Mouse (Mus musculus) bone marrow macrophage, adult 2 months (primary cell): ENCODE data around the gene Soat2.

Experiments
- CTCF ChIP-seq: IDR thresholded peaks from 2 replicates; pipeline ENCODE4 v1.5.1; 2012; ENCODE audit warnings: low read depth, mild to moderate bottlenecking, low read length, moderate library complexity
- POLR2A ChIP-seq: IDR thresholded peaks from 2 replicates; pipeline ENCODE4 v1.6.1; 2012; ENCODE audit warnings: mild to moderate bottlenecking, low read depth, low read length, borderline replicate concordance

- TF ChIP-seq POLR2A (no peak), CTCF (no peak)
These were observed 14.7 kb upstream of the Soat2 start for GRCm38 (mm10) chr15:102135522-102136128.
